Mouse (Mus musculus): ENCODE results near the gene Zswim7.

GRCm38 (mm10) chr11:62281601-62281997, 424 bp upstream of the Zswim7 start:
- no peak for TF ChIP-seq CTCF (IDR thresholded peaks at IDR 0.05; ENCODE audit: control insufficient read depth, insufficient read depth, low read length)
- TF ChIP-seq POLR2A (IDR thresholded peaks at IDR 0.05; ENCODE audit: borderline replicate concordance, control insufficient read depth, low read depth, low read length) = no peak
